Mouse (Mus musculus) liver, embryonic 14.5 days (tissue): ENCODE measurements around the gene Mical3.

ENCODE experiments used
- CTCF ChIP-seq: IDR thresholded peaks from 2 replicates; pipeline ENCODE4 v1.5.1; 2016; ENCODE audit warnings: antibody characterized with exemption, low read depth, control low read depth
- EP300 ChIP-seq: IDR thresholded peaks from 2 replicates; pipeline ENCODE4 v1.6.1; 2016; ENCODE audit warnings: antibody characterized with exemption, low read depth

- TF ChIP-seq CTCF, result no peak
- TF ChIP-seq EP300, result no peak
These were observed 113.3 kb downstream of the Mical3 start for GRCm38 (mm10) chr6:121017436-121018031.
